Mouse (Mus musculus) liver, embryonic 14.5 days (tissue): ENCODE data around the gene Rassf3.
A peak's percentile ranks its signal among the peaks of the same experiment; 100 is the strongest.

Source experiments
- CTCF ChIP-seq: IDR thresholded peaks from 2 replicates; pipeline ENCODE4 v1.5.1; 2016; ENCODE audit warnings: antibody characterized with exemption, low read depth, control low read depth
- EP300 ChIP-seq: IDR thresholded peaks from 2 replicates; pipeline ENCODE4 v1.6.1; 2016; ENCODE audit warnings: antibody characterized with exemption, low read depth

DNA sequence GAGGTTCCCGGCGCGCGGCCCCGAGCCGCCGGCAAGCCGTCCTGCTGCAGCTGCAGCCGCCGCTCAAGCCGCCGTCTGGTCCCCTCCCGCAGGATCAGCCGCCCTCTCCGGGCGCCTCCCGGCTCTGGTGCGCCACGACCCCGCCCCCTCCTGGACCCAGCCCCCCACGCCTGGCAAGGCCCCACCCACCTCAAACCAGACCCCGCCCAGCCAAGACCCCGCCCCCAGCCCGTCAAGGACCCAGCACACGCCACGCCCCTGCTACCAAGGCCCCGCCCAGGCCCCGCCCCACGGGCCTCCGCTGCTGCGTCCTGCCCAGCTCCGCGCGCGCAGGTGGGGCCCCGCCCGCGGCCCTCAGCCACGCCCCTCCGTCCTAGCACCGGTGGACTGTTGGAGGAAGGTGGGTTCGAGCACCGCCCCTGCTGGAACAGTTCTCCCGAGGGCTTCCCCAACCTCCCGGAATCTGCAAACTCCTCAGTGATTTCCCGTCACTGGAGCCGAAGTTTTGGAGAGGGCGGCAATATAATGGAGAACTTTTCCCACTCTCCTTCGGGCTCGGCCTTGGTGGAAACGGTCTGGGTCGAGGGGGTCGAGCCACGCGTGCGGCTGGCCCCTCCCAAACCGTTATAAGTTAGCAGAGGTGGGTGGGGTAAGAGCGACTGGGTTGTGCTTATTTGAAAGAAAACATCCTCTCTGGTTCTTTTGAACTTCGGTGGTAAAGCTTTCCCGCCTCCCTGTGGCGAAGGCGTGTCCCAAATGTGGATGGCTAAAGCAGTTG, at the start of gene Rassf3:
- TF ChIP-seq CTCF (peak; percentile 30; the same call in 1 of the 2 replicates), EP300 (no peak)
